Mouse (Mus musculus) heart, postnatal 36 days (tissue): Measurements from ENCODE around the gene Sorbs2. TPM values are rescaled to one million over a fixed set of nuclear protein-coding genes. Genes with fewer than 3 reads are reported as not detected.

Experiments
- DNase-seq, 2 experiments: peaks; one replicate each; pipeline ENCODE4 v3.0.0; 2021 to 2022
- intact Hi-C: fragments of 180-260 bp; cut with DNase I; formaldehyde crosslinking; loops from one replicate; pipeline ENCODE4 v1.15.1; 2025
- total RNA-seq, 2 experiments: library from RNA; stranded (reverse); gene quantifications; 2 replicates each; pipeline ENCODE4 v1.2.3; 2021

The Sorbs2 gene
- total RNA-seq, 2 experiments from 2014 or later, result 520 to 531 TPM

- DNase-seq, result no peak
- intact Hi-C loops, result no loop called here
Measured at GRCm38 (mm10) chr8:45734071-45734470, 226.5 kb downstream of the Sorbs2 start.

- DNase-seq, result peak in 1 of 2 experiments; percentile 13
Measured at GRCm38 (mm10) chr8:45737266-45737665, 229.7 kb downstream of the Sorbs2 start.

GRCm38 (mm10) chr8:45743326-45743725 lies 235.7 kb downstream of the Sorbs2 start:
- no peak for DNase-seq
- intact Hi-C loops, result no loop called here

More at GRCm38 (mm10) chr8:45737266-45737665, 229.7 kb downstream of the Sorbs2 start:
- intact Hi-C loops, result no loop called here

GRCm38 (mm10) chr8:45743739-45744138 lies 236.2 kb downstream of the Sorbs2 start:
- DNase-seq, result no peak
- intact Hi-C loops, result no loop called here

GRCm38 (mm10) chr8:45751512-45752502 lies 244.2 kb downstream of the Sorbs2 start:
- intact Hi-C loops, result no loop called here
- no peak for DNase-seq

- DNase-seq, result no peak
- intact Hi-C loops, result no loop called here
Measured at GRCm38 (mm10) chr8:45755482-45755881, 247.9 kb downstream of the Sorbs2 start.

GRCm38 (mm10) chr8:45755972-45756371 lies 248.4 kb downstream of the Sorbs2 start:
- intact Hi-C loops, result no loop called here
- DNase-seq, result no peak

- intact Hi-C loops, result loop anchor here (10.0 kb wide), 1 partner anchor 96 kb away; no protein-coding TSS in a partner anchor
Measured at GRCm38 (mm10) chr8:45760622-45761021, 253.0 kb downstream of the Sorbs2 start.

GRCm38 (mm10) chr8:45761053-45761452 lies 253.5 kb downstream of the Sorbs2 start:
- DNase-seq, result no peak
- intact Hi-C loops, result loop anchor here (10.0 kb wide), 1 partner anchor 96 kb away; no protein-coding TSS in a partner anchor

More at GRCm38 (mm10) chr8:45760622-45761021, 253.0 kb downstream of the Sorbs2 start:
- no peak for DNase-seq

GRCm38 (mm10) chr8:45762982-45763689 lies 255.5 kb downstream of the Sorbs2 start:
- intact Hi-C loops, result loop anchor here (10.0 kb wide), 1 partner anchor 98 kb away; no protein-coding TSS in a partner anchor
- DNase-seq, result no peak

- DNase-seq, result peak; percentile 33 to 38
- intact Hi-C loops, result loop anchor here (10.0 kb wide), 1 partner anchor 99 kb away; no protein-coding TSS in a partner anchor
Measured at GRCm38 (mm10) chr8:45763690-45764342, 256.2 kb downstream of the Sorbs2 start.

GRCm38 (mm10) chr8:45766138-45766537 lies 258.6 kb downstream of the Sorbs2 start:
- DNase-seq, result peak in 1 of 2 experiments; percentile 11
- intact Hi-C loops, result loop anchor here (10.0 kb wide), 1 partner anchor 101 kb away; no protein-coding TSS in a partner anchor

GRCm38 (mm10) chr8:45774841-45775240 lies 267.3 kb downstream of the Sorbs2 start:
- no peak for DNase-seq
- intact Hi-C loops, result no loop called here

- no peak for DNase-seq
- intact Hi-C loops, result no loop called here
Measured at GRCm38 (mm10) chr8:45775481-45775880, 267.9 kb downstream of the Sorbs2 start.

GRCm38 (mm10) chr8:45776366-45776765 lies 268.8 kb downstream of the Sorbs2 start:
- no peak for DNase-seq
- intact Hi-C loops, result no loop called here

- DNase-seq, result no peak
- intact Hi-C loops, result no loop called here
Measured at GRCm38 (mm10) chr8:45776977-45777376, 269.4 kb downstream of the Sorbs2 start.

GRCm38 (mm10) chr8:45780585-45780984 lies 273.0 kb downstream of the Sorbs2 start:
- intact Hi-C loops, result loop anchor here (1.0 kb wide), 2 partner anchors 121 to 326 kb away; no protein-coding TSS in a partner anchor
- DNase-seq, result no peak

- DNase-seq, result no peak
- intact Hi-C loops, result no loop called here
Measured at GRCm38 (mm10) chr8:45788610-45789009, 281.0 kb downstream of the Sorbs2 start.

GRCm38 (mm10) chr8:45794847-45795246 lies 287.3 kb downstream of the Sorbs2 start:
- peak in 1 of 2 experiments; percentile 17 for DNase-seq
- intact Hi-C loops, result loop anchor here (5.0 kb wide), 1 partner anchor 142 kb away; no protein-coding TSS in a partner anchor

GRCm38 (mm10) chr8:45796331-45796740 lies 288.7 kb downstream of the Sorbs2 start:
- intact Hi-C loops, result loop anchor here (5.0 kb wide), 1 partner anchor 141 kb away; no protein-coding TSS in a partner anchor
- peak; percentile 32 to 40 for DNase-seq
